ENCODE assay signal across 8 mouse cellular contexts in genomic region chr2:158556225-158556624, GRCm38 (mm10). TPM values are rescaled to one million over a fixed set of nuclear protein-coding genes. Genes with fewer than 3 reads are reported as not detected.
DNase-seq lines count a peak whose midpoint lies in the region; ATAC-seq and TF ChIP-seq lines count a peak whose summit lies in the region.

No protein-coding gene starts in this region.

- H3K9ac ChIP-seq in forebrain, embryonic 12.5 days, result peak overlapping the region; percentile 45
- no peak overlapping the region for H3K9ac ChIP-seq in liver, postnatal 0 days (replicated peaks)
- H3K9ac ChIP-seq in neural tube, embryonic 14.5 days (replicated peaks; ENCODE audit: low read depth, low read length), result no peak overlapping the region

- no peak for TF ChIP-seq EP300 in liver, postnatal 0 days (IDR thresholded peaks at IDR 0.05; ENCODE audit: low read depth)

- no peaks in the 10 kb centered on the region for H3K9me3 ChIP-seq in forebrain, embryonic 12.5 days
- no peaks in the 10 kb centered on the region for H3K9me3 ChIP-seq in liver, postnatal 0 days (ENCODE audit: low read length)
- no peaks in the 10 kb centered on the region for H3K9me3 ChIP-seq in neural tube, embryonic 14.5 days (ENCODE audit: control insufficient read depth, low read length)

- H3K36me3 ChIP-seq in forebrain, embryonic 12.5 days (replicated peaks), result no peaks in the 10 kb centered on the region
- no peaks in the 10 kb centered on the region for H3K36me3 ChIP-seq in liver, postnatal 0 days (replicated peaks; ENCODE audit: insufficient read depth, low read length)
- no peaks in the 10 kb centered on the region for H3K36me3 ChIP-seq in neural tube, embryonic 14.5 days (ENCODE audit: control insufficient read depth, insufficient read depth, low read length)

- peak; percentile 50 for ATAC-seq in forebrain, embryonic 12.5 days (ENCODE audit: low FRiP score)
- ATAC-seq in liver, postnatal 0 days, result peak; percentile 13; the same call in 1 of the 2 replicates
- peak; percentile 23 for ATAC-seq in neural tube, embryonic 14.5 days (ENCODE audit: low read depth)

- intact Hi-C loops in heart, postnatal 10 days (cut with DNase I), result no loop called here

- peak; percentile 65 to 75 for DNase-seq in CD8-positive naive resting alpha-beta T cell, adult 2 months (ENCODE audit: low read depth in 2 of 2, low spot score in 2 of 2)
- peak; percentile 33 for DNase-seq in c-Kit-positive CD71-positive TER-119-negative erythroid progenitor cells, embryonic 14.5 days (ENCODE audit: low read depth)
- DNase-seq in heart, postnatal 10 days, result peak; percentile 63 to 81
- DNase-seq in large intestine, adult 2 months (ENCODE audit: low read depth, low spot score), result peak; percentile 18
- peak; percentile 75 for DNase-seq in liver, postnatal 0 days
- peak; percentile 64 for DNase-seq in testis, postnatal 14 days (ENCODE audit: low spot score)

- peak overlapping the region; percentile 59 for H3K4me2 ChIP-seq in forebrain, embryonic 12.5 days
- peak overlapping the region; percentile 50 for H3K4me2 ChIP-seq in liver, postnatal 0 days (ENCODE audit: low read depth, low read length)
- peak overlapping the region; percentile 48 for H3K4me2 ChIP-seq in neural tube, embryonic 14.5 days (ENCODE audit: low read depth, low read length)

- peaks cover 44% of the 10 kb centered on the region for H3K27me3 ChIP-seq in forebrain, embryonic 12.5 days
- H3K27me3 ChIP-seq in liver, postnatal 0 days (ENCODE audit: insufficient read depth, low read length), result peaks cover 29% of the 10 kb centered on the region
- no peaks in the 10 kb centered on the region for H3K27me3 ChIP-seq in neural tube, embryonic 14.5 days (ENCODE audit: control insufficient read depth, insufficient read depth, low read length)

- 0% methylated on average over 20 of the region's 20 CpGs for WGBS in forebrain, embryonic 12.5 days
- 2% methylated on average over 20 of the region's 20 CpGs for WGBS in large intestine, adult 2 months
- 3% methylated on average over 20 of the region's 20 CpGs for WGBS in liver, postnatal 0 days (ENCODE audit: insufficient replicate concordance)
- WGBS in neural tube, embryonic 14.5 days, result 1% methylated on average over 20 of the region's 20 CpGs

- H3K4me3 ChIP-seq in forebrain, embryonic 12.5 days (replicated peaks), result peak overlapping the region; percentile 29
- H3K4me3 ChIP-seq in liver, postnatal 0 days (ENCODE audit: low read depth, low read length), result no peak overlapping the region
- H3K4me3 ChIP-seq in neural tube, embryonic 14.5 days (ENCODE audit: low read depth, low read length), result peak overlapping the region; percentile 19

- H3K4me1 ChIP-seq in forebrain, embryonic 12.5 days, result peaks cover 47% of the 10 kb centered on the region
- peaks cover 6% of the 10 kb centered on the region for H3K4me1 ChIP-seq in liver, postnatal 0 days (ENCODE audit: insufficient read depth)
- H3K4me1 ChIP-seq in neural tube, embryonic 14.5 days (ENCODE audit: control insufficient read depth, insufficient read depth, low read length), result peaks cover 20% of the 10 kb centered on the region

- H3K27ac ChIP-seq in forebrain, embryonic 12.5 days, result peak overlapping the region; percentile 91
- no peak overlapping the region for H3K27ac ChIP-seq in liver, postnatal 0 days (ENCODE audit: low read depth)
- peak overlapping the region; percentile 44 for H3K27ac ChIP-seq in neural tube, embryonic 14.5 days (ENCODE audit: low read depth, low read length)

- peak; percentile 87 for TF ChIP-seq CTCF in liver, postnatal 0 days (IDR thresholded peaks at IDR 0.05; ENCODE audit: low read depth)

RNA-seq across cellular contexts. Expression of gene Arhgap40, which starts 43.6 kb away (rescaled TPM):
- polyA plus RNA-seq in forebrain, embryonic 12.5 days (2016; fragmentation: Nextera tagmentation; extraction: Ambion mirVana), result 0.36 and 0.81 TPM in 2 replicates
- not detected for total RNA-seq in heart, postnatal 10 days (2021)
- not detected in 2 replicates for polyA plus RNA-seq in large intestine, adult 2 months (2012; rRNA removed)
- polyA plus RNA-seq in liver, postnatal 0 days (2015; fragmentation: Nextera tagmentation; extraction: Ambion mirVana), result not detected in 2 replicates
- polyA plus RNA-seq in neural tube, embryonic 14.5 days (2014; fragmentation: Nextera tagmentation; extraction: Ambion mirVana), result 0.91 and 1.4 TPM in 2 replicates

RNA-seq across cellular contexts. Expression of gene Adig, which starts 53.8 kb away (rescaled TPM):
- not detected in 2 replicates for polyA plus RNA-seq in forebrain, embryonic 12.5 days (2016; fragmentation: Nextera tagmentation; extraction: Ambion mirVana)
- total RNA-seq in heart, postnatal 10 days (2021), result 10 to 100 TPM in 1 of 2 experiments, 1 to 10 TPM in 1; 5.5 to 19.7 TPM
- 3.3 and 5.6 TPM in 2 replicates for polyA plus RNA-seq in large intestine, adult 2 months (2012; rRNA removed)
- not detected in 2 replicates for polyA plus RNA-seq in liver, postnatal 0 days (2015; fragmentation: Nextera tagmentation; extraction: Ambion mirVana)
- polyA plus RNA-seq in neural tube, embryonic 14.5 days (2014; fragmentation: Nextera tagmentation; extraction: Ambion mirVana), result not detected in 2 replicates

RNA-seq across cellular contexts. Expression of gene Slc32a1, which starts 54.3 kb away (rescaled TPM):
- polyA plus RNA-seq in forebrain, embryonic 12.5 days (2016; fragmentation: Nextera tagmentation; extraction: Ambion mirVana), result 3.8 and 4.3 TPM in 2 replicates
- total RNA-seq in heart, postnatal 10 days (2021), result not detected
- polyA plus RNA-seq in large intestine, adult 2 months (2012; rRNA removed), result 0.02 TPM in 1 of 2 replicates, not detected in the other
- polyA plus RNA-seq in liver, postnatal 0 days (2015; fragmentation: Nextera tagmentation; extraction: Ambion mirVana), result not detected in 2 replicates
- 9.2 and 10.7 TPM in 2 replicates for polyA plus RNA-seq in neural tube, embryonic 14.5 days (2014; fragmentation: Nextera tagmentation; extraction: Ambion mirVana)

Comparison
In these comparisons a context has a peak if more than half of its experiments do, and no peak if none do; other contexts are left out.
1. DNase-seq: peak in every context shown above with its lines; median percentile 75 in liver, postnatal 0 days; 72 in heart, postnatal 10 days; 70 in CD8-positive naive resting alpha-beta T cell, adult 2 months; 64 in testis, postnatal 14 days; 33 in c-Kit-positive CD71-positive TER-119-negative erythroid progenitor cells, embryonic 14.5 days; 18 in large intestine, adult 2 months.